Mouse (Mus musculus): ENCODE data around the gene Chst3. TPM values are rescaled to one million over a fixed set of nuclear protein-coding genes. Genes with fewer than 3 reads are reported as not detected.
A peak's percentile ranks its signal among the peaks of the same experiment; 100 is the strongest.
"Not testable (repeated sequence)": the region's sequence is repeated elsewhere in the genome, so short reads cannot be mapped to it uniquely, and the experiment has no call there.

Chst3 gene
- total RNA-seq, 2 experiments from 2014 or later = 3.2 to 3.4 TPM

DNA sequence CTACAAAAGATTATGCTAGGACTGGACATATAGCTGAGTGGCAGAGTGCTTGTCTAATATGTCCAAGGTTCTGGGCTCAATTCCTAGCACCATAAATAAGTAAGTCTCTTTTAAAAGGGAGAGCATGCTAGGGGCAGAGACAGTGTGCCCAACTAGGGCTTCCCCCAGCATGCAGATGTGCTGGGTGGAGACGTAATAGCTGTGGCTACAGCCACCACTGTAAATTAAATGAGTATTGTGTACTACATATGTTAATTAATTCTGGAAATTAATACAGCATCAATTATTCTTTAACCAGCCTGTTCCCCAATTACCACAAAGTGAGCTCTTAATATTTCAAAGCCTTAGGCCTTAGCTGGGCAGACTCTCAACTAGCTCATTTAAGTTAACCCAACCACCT, 54.2 kb downstream of the Chst3 start:
- DNase-seq (ENCODE audit: low spot score in 2 of 2) = no peak

DNA sequence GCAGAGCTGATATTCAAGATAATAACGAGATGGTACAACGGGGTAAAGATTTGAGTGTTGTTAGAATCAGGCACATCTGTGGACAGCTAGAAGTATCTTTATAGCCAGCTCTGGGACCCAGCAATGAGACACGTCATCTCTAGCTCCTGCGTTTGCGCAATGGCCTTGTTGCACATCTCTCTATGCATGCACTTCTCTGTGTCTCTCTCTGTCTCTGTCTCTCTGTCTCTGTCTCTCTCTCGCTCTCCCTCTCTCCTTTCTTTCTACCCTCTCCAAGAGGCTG, 56.1 kb downstream of the Chst3 start:
- DNase-seq (ENCODE audit: low spot score in 2 of 2) = no peak

- not testable (repeated sequence) for DNase-seq (ENCODE audit: low spot score in 2 of 2)
These were observed 56.7 kb downstream of the Chst3 start for GRCm38 (mm10) chr10:60162184-60162972.

DNA sequence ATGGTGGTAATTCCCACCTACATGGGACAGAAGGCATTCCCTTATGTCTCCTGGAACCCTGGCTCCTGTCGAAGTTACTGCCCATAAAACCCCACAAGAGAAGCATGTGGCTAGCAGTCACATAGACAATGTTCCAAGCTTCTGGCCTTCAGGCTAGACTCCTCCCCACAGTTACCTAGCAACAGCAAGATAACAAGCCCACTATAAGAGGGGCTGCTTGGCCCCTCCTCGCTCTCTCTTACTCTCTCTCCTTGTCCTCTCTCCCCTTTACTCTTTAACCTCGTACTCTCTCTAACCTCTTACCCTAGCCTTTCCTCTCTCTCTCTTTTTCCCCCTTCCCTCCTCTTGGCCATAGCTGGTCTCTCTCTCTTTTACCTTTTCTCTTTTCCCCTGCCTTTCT, 57.7 kb downstream of the Chst3 start:
- not testable (repeated sequence) for DNase-seq (ENCODE audit: low spot score in 2 of 2)

DNA sequence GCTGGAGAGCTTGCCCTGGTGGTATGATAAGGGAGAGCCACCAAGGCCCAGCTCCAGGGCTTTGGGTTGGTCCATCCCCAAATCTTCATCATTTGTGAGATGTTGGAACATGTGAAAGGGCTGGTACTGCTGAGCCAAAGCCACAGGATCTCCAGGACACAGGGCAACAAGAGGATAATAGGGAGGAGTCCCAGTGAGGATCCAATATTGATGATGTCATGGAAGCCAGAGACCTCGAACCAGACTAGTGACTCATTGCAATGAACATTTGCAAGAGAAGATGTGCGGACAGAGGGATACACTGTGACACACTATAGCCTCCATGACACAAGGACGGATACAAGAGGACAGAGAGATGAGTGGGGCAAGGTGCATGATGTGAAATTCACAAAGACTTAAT, 60.9 kb downstream of the Chst3 start:
- no peak for DNase-seq (ENCODE audit: low spot score in 2 of 2)

DNA sequence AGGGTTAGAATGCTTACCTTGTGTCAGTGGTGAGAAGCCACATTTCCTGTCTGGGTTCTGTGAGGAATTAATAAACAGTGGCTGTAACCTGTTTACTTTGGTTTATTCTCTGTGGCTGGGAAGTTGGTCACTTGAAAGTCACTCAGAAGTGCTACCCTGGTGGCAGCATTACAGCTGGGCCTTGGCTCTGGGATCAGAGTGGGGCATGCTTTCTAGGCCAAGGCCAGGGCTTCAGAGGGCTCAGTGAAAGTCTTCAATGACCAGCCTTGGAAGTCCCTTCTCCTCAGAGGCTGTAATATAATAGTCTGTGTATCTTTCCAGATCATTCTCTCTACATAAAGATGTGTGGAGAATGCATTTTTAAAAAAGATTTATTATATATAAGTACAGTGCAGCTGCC, 63.0 kb downstream of the Chst3 start:
- DNase-seq (ENCODE audit: low spot score in 2 of 2) = no peak

GRCm38 (mm10) chr10:60151107-60151663, 67.9 kb downstream of the Chst3 start:
- DNase-seq (ENCODE audit: low spot score in 2 of 2) = no peak

GRCm38 (mm10) chr10:60148087-60148486, 71.0 kb downstream of the Chst3 start:
- DNase-seq (ENCODE audit: low spot score in 2 of 2) = peak; percentile 66 to 67

- DNase-seq (ENCODE audit: low spot score in 2 of 2) = not testable (repeated sequence)
These were observed 71.5 kb downstream of the Chst3 start for GRCm38 (mm10) chr10:60147510-60148047.

DNA sequence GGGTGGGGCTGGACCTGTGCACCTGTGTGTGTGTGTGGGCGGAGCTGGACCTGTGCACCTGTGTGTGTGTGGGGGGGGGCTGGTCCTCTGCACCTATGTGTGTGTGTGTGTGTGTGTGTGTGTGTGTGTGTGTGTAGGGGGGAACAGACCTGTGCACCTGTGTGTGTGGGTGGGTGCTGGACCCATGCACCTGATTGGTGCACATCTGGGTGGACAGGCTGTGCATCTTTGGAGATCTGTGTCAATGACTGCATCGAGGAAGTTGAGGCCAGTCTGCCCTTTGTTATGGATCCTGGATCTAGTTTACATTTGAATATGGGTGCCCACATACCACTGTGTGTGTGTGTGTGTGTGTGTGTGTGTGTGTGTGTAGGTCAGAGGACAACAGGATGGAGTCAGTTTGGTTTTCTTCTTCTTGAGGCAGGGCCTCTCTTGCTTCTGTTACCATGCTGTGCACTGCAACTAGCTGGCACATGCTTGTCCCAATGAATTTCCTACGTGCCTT, 77.4 kb downstream of the Chst3 start:
- no peak for DNase-seq (ENCODE audit: low spot score in 2 of 2)

DNA sequence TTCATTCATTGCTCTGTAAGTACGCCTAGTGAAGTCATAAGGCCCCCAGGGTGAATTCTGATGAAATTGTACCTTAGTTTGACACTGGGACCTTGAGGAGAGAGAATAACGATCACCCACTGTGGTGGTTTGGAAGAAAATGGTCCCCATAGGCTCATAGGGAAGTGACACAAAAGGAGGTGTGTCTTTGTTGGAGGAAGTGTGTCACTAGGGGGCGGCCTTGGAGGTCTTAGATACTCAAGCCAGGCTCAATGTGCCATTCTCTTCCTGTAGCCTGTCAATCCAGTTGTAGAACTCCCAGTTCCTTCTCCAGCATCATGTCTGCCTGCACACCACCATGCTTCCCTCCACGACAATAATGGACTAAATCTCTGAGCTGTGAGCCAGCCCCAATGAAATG, 78.3 kb downstream of the Chst3 start:
- DNase-seq (ENCODE audit: low spot score in 2 of 2) = no peak

DNA sequence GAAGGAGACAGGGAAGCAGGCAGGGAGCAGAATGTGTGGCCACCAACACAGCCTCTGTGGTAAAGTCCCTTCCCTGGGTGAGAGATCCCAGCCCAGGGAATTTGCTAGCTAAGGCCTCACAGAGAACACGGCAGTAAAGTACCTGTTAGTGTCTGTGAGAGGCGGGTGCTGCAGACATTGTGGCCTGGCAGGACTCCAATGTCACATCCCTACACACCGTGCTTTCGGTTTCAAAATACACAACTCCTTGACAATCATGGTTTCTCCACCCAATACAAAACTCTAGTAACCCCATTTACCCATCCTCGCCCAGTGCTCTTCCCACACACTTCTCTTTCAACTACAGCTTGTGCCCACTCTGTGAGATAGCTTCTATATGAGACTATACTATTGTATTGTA, 80.4 kb downstream of the Chst3 start:
- no peak for DNase-seq (ENCODE audit: low spot score in 2 of 2)

DNA sequence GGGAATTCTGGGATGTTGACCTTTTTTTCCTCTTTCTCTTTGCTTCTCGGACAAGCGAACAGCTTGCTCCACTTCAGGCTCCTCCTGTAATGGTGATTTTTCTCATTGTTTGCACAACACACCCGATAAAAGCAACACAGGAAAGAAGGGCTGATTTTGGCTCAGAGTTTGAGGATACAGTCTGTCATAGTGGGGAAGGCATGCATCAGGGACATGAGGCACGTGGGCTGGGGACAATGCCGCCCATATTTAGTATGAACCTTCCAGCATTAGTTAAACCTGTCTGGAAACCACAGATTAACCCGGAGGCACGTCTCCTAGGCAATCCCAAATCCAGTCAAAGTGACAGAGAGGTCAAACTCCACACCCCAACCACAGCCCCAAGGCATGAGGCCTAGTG, 82.1 kb downstream of the Chst3 start:
- DNase-seq (ENCODE audit: low spot score in 2 of 2) = no peak

DNA sequence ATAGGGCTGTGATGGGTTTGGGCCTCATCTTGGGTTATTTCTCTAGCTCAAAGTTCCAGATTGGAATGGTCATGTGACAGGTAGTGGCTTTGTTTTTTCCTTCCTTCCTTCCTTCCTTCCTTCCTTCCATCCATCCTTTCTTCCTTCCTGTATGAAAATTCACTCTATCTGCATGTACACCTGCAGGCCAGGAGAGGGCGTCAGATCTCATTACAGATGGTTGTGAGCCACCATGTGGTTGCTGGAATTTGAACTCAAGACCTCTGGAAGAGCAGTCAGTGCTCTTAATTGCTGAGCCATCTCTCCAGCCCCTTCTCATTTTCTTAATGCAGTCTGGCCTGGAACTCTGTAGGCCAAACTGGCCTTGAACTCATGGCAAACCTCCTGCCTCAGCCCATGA, 83.0 kb downstream of the Chst3 start:
- DNase-seq (ENCODE audit: low spot score in 2 of 2) = not testable (repeated sequence)

GRCm38 (mm10) chr10:60134201-60134600, 84.9 kb downstream of the Chst3 start:
- no peak for DNase-seq (ENCODE audit: low spot score in 2 of 2)

GRCm38 (mm10) chr10:60133501-60133900, 85.6 kb downstream of the Chst3 start:
- DNase-seq (ENCODE audit: low spot score in 2 of 2) = no peak

Small RNA genes lying within 50 kb of the gene (microRNA-seq; reads per million reads assigned to microRNA genes)
- not detected for gene Gm22117

Other genes with a start within 250 kb of the Chst3 start
- gene Ascc1, start 216.5 kb downstream of the Chst3 start, total RNA-seq (2021) = 10 to 100 TPM; 35.7 to 38.0 TPM
- 10 to 100 TPM; 82.2 to 88.4 TPM for gene Anapc16, start 216.1 kb downstream of the Chst3 start, total RNA-seq (2021)
- gene Spock2, start 113.0 kb downstream of the Chst3 start, total RNA-seq (2021) = 10 to 100 TPM; 43.4 to 47.2 TPM
- 100 to 1,000 TPM; 671 to 696 TPM for gene Psap, start 58.4 kb upstream of the Chst3 start, total RNA-seq (2021)
- gene Vsir, start 127.6 kb upstream of the Chst3 start, total RNA-seq (2021) = 10 to 100 TPM; 15.7 to 16.5 TPM
- gene Gm17455, start 180.5 kb upstream of the Chst3 start, total RNA-seq (2021) = not detected

All from adrenal gland, postnatal 4 days (tissue).